Mouse (Mus musculus) myocyte (in vitro differentiated cells): ENCODE data around the gene Eif1b. TPM values are rescaled to one million over a fixed set of nuclear protein-coding genes. Genes with fewer than 3 reads are reported as not detected.
"Not testable (repeated sequence)": the region's sequence is repeated elsewhere in the genome, so short reads cannot be mapped to it uniquely, and the experiment has no call there.

Source experiments
- H3K27me3 ChIP-seq: one replicate; pipeline ENCODE4 v1.6.1; 2011; ENCODE audit not compliant: control insufficient read depth, insufficient read depth, insufficient read length
- H3K36me3 ChIP-seq: one replicate; pipeline ENCODE4 v1.6.1; 2011; ENCODE audit not compliant: control insufficient read depth, insufficient read depth
- H3K4me2 ChIP-seq: one replicate; pipeline ENCODE4 v1.6.1; 2011; ENCODE audit warnings: low read depth, control low read depth
- H3K4me3 ChIP-seq: one replicate; pipeline ENCODE4 v1.5.1; 2011; ENCODE audit warnings: mild to moderate bottlenecking, control low read depth, moderate library complexity
- H3K79me2 ChIP-seq: one replicate; pipeline ENCODE4 v1.6.1; 2011; ENCODE audit not compliant: control insufficient read depth, insufficient read depth
- H3ac ChIP-seq: one replicate; pipeline ENCODE4 v1.6.1; 2011; ENCODE audit not compliant: control insufficient read depth, insufficient read length
- CEBPB ChIP-seq: IDR thresholded peaks from 2 replicates; pipeline ENCODE4 v1.6.1; 2011; ENCODE audit warnings: mild to moderate bottlenecking, moderate library complexity; ENCODE audit not compliant: poor library complexity, insufficient read depth, severe bottlenecking
- E2F4 ChIP-seq: IDR thresholded peaks from one replicate; pipeline ENCODE4 v1.6.1; 2011; ENCODE audit warnings: mild to moderate bottlenecking, control low read depth, moderate library complexity; ENCODE audit not compliant: insufficient read depth
- MAX ChIP-seq: IDR thresholded peaks from one replicate; pipeline ENCODE4 v1.6.1; 2011; ENCODE audit warnings: low read depth, mild to moderate bottlenecking, control low read depth
- MYOD1 ChIP-seq, 3 experiments: IDR thresholded peaks; one replicate each; pipeline ENCODE4 v1.6.1; 2011; ENCODE audit warnings: control low read depth in 2 of 3, low read depth in 2 of 3, mild to moderate bottlenecking in 2 of 3, moderate library complexity in 1 of 3; ENCODE audit not compliant: insufficient read length in 2 of 3, control insufficient read depth in 1 of 3
- MYOG ChIP-seq, 3 experiments: IDR thresholded peaks; one replicate each; pipeline ENCODE4 v1.6.1; 2011; ENCODE audit warnings: control low read depth in 2 of 3, low read depth in 2 of 3, mild to moderate bottlenecking in 2 of 3; ENCODE audit not compliant: insufficient read length in 2 of 3, control insufficient read depth in 1 of 3, insufficient read depth in 1 of 3
- POLR2A ChIP-seq: IDR thresholded peaks from one replicate; pipeline ENCODE4 v1.6.1; 2011; ENCODE audit warnings: low read depth, mild to moderate bottlenecking, control low read depth, moderate library complexity; ENCODE audit not compliant: insufficient read length
- POLR2AphosphoS2 ChIP-seq: IDR thresholded peaks from one replicate; pipeline ENCODE4 v1.6.1; 2011; ENCODE audit warnings: low read depth, control low read depth; ENCODE audit not compliant: insufficient read length
- REST ChIP-seq: IDR thresholded peaks from one replicate; pipeline ENCODE4 v1.6.1; 2011; ENCODE audit warnings: mild to moderate bottlenecking, control low read depth, moderate library complexity; ENCODE audit not compliant: insufficient read depth, insufficient read length
- SRF ChIP-seq: IDR thresholded peaks from one replicate; pipeline ENCODE4 v1.6.1; 2011; ENCODE audit warnings: low read depth; ENCODE audit not compliant: control insufficient read depth, insufficient read length
- TCF12 ChIP-seq: IDR thresholded peaks from one replicate; pipeline ENCODE4 v1.6.1; 2011; ENCODE audit warnings: mild to moderate bottlenecking, control low read depth; ENCODE audit not compliant: poor library complexity, insufficient read depth, severe bottlenecking
- TCF3 ChIP-seq: IDR thresholded peaks from one replicate; pipeline ENCODE4 v1.6.1; 2011; ENCODE audit warnings: low read depth, control low read depth; ENCODE audit not compliant: insufficient read length
- USF1 ChIP-seq: IDR thresholded peaks from one replicate; pipeline ENCODE4 v1.6.1; 2011; ENCODE audit warnings: low read depth, mild to moderate bottlenecking, control low read depth, moderate library complexity
- polyA plus RNA-seq: library from polyadenylated mRNA; unstranded; fragments of >200 nt; fragmentation: generic; extraction: Trizol; gene quantifications from one replicate; pipeline ENCODE4 v1.2.1, GENCODE M21; 2012; ENCODE audit warnings: missing spikeins

The Eif1b gene
- polyA plus RNA-seq, 1 experiment = 55.0 TPM

- no peaks in the 10 kb centered on the region for H3K36me3 ChIP-seq
- no peaks in the 10 kb centered on the region for H3K27me3 ChIP-seq
- no peaks in the 10 kb centered on the region for H3K79me2 ChIP-seq
- no peak overlapping the region for H3K4me2 ChIP-seq
- H3K4me3 ChIP-seq = no peak overlapping the region
- TF ChIP-seq CEBPB (no peak), REST (no peak), MAX (no peak), POLR2AphosphoS2 (no peak), USF1 (no peak), E2F4 (no peak), TCF12 (no peak), SRF (no peak), MYOG (IDR thresholded peaks at IDR 0.05; ENCODE audit: control insufficient read depth in 1 of 3, insufficient read depth in 1 of 3, insufficient read length in 2 of 3, low read depth in 2 of 3) (no peak), MYOD1 (IDR thresholded peaks at IDR 0.05; ENCODE audit: control insufficient read depth in 1 of 3, insufficient read length in 2 of 3, low read depth in 2 of 3) (no peak), TCF3 (no peak)
- H3ac ChIP-seq = no peak overlapping the region
These were observed 38.4 kb downstream of the Eif1b start for GRCm38 (mm10) chr9:120530471-120530870.

DNA sequence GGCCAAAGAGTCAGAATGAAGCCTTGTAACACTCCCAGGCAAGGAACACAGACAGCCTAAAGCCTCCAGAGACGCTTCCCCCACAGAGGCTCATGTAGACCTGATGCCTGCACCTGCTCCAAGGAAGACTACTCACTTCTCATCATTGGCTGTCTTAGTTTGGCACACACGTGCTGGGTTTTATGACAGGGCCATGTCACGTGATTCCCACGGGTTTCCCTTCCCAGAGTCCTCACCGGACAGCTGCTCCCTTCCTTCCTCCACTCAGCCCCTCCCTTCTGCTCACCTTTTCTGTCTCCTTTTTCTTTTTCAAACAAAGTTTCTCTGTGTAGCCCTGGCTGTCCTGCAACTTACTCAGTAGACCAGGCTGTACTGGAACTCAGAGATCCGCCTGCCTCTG lies 40.0 kb downstream of the Eif1b start:
- H3K27me3 ChIP-seq = no peaks in the 10 kb centered on the region
- TF ChIP-seq MYOD1 (IDR thresholded peaks at IDR 0.05; ENCODE audit: control insufficient read depth in 1 of 3, insufficient read length in 2 of 3, low read depth in 2 of 3) = peak in 1 of 3 experiments; percentile 66
- TF ChIP-seq MYOG (IDR thresholded peaks at IDR 0.05; ENCODE audit: control insufficient read depth in 1 of 3, insufficient read depth in 1 of 3, insufficient read length in 2 of 3, low read depth in 2 of 3) = peak in 1 of 3 experiments; percentile 37
- TF ChIP-seq USF1 = no peak

DNA sequence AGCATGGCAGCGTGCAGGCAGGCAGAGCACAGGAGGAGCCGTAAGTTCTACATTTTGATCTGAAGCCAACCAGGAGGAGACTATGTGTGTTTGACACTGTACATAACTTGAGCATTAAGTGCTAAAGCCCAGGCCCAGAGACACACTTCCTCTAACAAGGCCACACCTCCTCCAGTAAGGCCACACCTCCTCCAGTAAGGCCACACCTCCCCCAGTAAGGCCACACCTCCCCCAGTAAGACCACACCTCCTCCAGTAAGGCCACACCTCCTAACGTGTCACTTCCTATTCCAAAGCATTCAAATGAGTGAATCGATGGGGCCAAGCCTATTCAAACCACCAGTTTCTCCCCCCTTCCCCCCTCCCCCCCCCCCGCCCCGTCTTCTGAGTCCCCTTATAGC lies 40.7 kb downstream of the Eif1b start:
- Histone ChIP-seq H3K4me3 (no peak overlapping the region), H3K79me2 (no peaks in the 10 kb centered on the region), H3ac (no peak overlapping the region), H3K36me3 (no peaks in the 10 kb centered on the region), H3K4me2 (no peak overlapping the region), H3K27me3 (no peaks in the 10 kb centered on the region)
- no peak for TF ChIP-seq USF1
- no peak for TF ChIP-seq CEBPB
- TF ChIP-seq REST = no peak
- TF ChIP-seq POLR2AphosphoS2 = no peak
- TF ChIP-seq MAX = no peak
- no peak for TF ChIP-seq TCF12
- no peak for TF ChIP-seq E2F4
- TF ChIP-seq SRF = no peak
- TF ChIP-seq MYOG (IDR thresholded peaks at IDR 0.05; ENCODE audit: control insufficient read depth in 1 of 3, insufficient read depth in 1 of 3, insufficient read length in 2 of 3, low read depth in 2 of 3) = no peak
- TF ChIP-seq MYOD1 (IDR thresholded peaks at IDR 0.05; ENCODE audit: control insufficient read depth in 1 of 3, insufficient read length in 2 of 3, low read depth in 2 of 3) = no peak
- TF ChIP-seq TCF3 = no peak
- TF ChIP-seq POLR2A = no peak

More for the DNA sequence above, 40.0 kb downstream of the Eif1b start:
- Histone ChIP-seq H3K4me2 (no peak overlapping the region), H3K36me3 (no peaks in the 10 kb centered on the region), H3K79me2 (no peaks in the 10 kb centered on the region), H3K4me3 (no peak overlapping the region), H3ac (no peak overlapping the region)

DNA sequence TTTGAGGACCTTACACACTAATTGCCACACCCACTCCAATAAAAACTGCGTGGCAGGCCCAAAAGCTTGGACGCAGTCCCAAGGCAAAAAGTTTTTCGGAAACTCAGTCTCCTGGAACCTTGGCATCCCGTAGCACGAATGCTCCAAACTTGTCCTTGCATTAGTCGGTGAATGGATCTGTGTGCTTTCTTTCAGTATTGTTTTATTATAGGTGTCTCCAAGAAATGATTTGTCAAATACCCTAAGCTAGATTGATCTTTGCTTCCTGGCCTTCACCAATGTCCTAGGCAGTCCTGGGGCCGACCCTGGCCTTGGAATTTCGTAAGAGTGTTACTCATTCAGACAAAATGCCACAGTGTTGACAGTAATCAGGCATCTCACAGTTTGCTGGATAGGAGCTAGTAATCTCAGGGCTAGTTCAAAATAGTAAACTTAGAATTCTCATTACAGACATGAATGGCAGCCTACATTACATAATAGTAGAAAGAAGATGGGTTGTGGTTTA lies 41.5 kb downstream of the Eif1b start:
- H3K36me3 ChIP-seq, H3ac ChIP-seq, H3K79me2 ChIP-seq, H3K4me3 ChIP-seq, H3K4me2 ChIP-seq, H3K27me3 ChIP-seq: not testable (repeated sequence)

DNA sequence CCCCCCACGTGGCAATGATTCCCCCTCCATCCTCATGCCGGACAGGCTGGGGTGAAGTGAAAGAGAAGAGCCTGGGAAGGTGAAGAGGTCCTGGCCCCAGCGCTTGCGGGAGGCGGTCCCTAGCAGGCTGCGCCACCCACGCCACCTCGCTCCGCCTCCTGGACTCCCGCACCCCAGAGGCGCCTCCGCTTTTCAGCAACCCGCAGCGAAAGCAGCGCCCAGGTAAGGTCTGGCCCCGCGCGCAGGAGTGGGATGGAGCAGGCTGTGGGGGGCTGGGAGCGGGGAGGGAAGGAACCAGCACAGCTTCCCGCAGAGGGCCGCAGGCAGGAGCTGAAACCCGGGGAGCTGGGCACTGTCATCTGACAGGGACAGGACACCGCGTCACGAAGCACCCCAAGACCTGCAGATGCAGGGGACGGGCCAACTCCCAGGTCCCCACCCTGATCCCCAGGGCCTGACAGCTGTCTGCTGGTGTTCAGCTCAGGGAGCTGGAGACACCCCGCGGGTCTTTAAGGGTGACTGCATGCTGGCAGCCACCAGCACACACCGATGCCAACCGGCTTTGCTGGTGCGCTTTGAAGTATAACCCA lies 47.7 kb downstream of the Eif1b start, which contains the start of gene Entpd3:
TSS of gene Entpd3 (plus strand) at position 157 of the 590 bp plus-strand sequence.
- Histone ChIP-seq H3ac (no peak within 1 kb of the TSS), H3K4me3 (no peak within 1 kb of the TSS)
- no peak for TF ChIP-seq TCF12
- TF ChIP-seq SRF = no peak
- TF ChIP-seq TCF3 = no peak
- TF ChIP-seq CEBPB = no peak
- no peak for TF ChIP-seq REST
- TF ChIP-seq MYOD1 (IDR thresholded peaks at IDR 0.05; ENCODE audit: control insufficient read depth in 1 of 3, insufficient read length in 2 of 3, low read depth in 2 of 3) = no peak
- TF ChIP-seq POLR2AphosphoS2 = no peak
- no peak for TF ChIP-seq E2F4
- no peak for TF ChIP-seq MAX
- TF ChIP-seq MYOG (IDR thresholded peaks at IDR 0.05; ENCODE audit: control insufficient read depth in 1 of 3, insufficient read depth in 1 of 3, insufficient read length in 2 of 3, low read depth in 2 of 3) = no peak
- no peak for TF ChIP-seq USF1
- TF ChIP-seq POLR2A = no peak

More for the DNA sequence above, 47.7 kb downstream of the Eif1b start, which contains the start of gene Entpd3:
- no peaks in the 10 kb centered on the region for H3K36me3 ChIP-seq
- no peak within 1 kb of the TSS for H3K4me2 ChIP-seq
- H3K27me3 ChIP-seq = no peaks in the 10 kb centered on the region
- no peaks in the 10 kb centered on the region for H3K79me2 ChIP-seq
